Mouse (Mus musculus) ES-E14 (cell line): ENCODE results near the gene Qars.

Source experiments
- HCFC1 ChIP-seq: IDR thresholded peaks from 2 replicates; pipeline ENCODE4 v1.6.1; 2012; ENCODE audit warnings: low read length, inconsistent platforms, borderline replicate concordance; ENCODE audit not compliant: insufficient read depth
- MAFK ChIP-seq: IDR thresholded peaks from 2 replicates; pipeline ENCODE4 v1.6.1; 2014; ENCODE audit warnings: mild to moderate bottlenecking, low read depth, low read length, inconsistent platforms; ENCODE audit not compliant: insufficient read depth
- ZC3H11A ChIP-seq: IDR thresholded peaks from 2 replicates; pipeline ENCODE4 v1.6.1; 2012; ENCODE audit warnings: low read depth, mild to moderate bottlenecking, inconsistent platforms, low read length, borderline replicate concordance
- ZNF384 ChIP-seq: IDR thresholded peaks from 2 replicates; pipeline ENCODE4 v1.6.1; 2012; ENCODE audit warnings: low read depth, low read length, inconsistent platforms

DNA sequence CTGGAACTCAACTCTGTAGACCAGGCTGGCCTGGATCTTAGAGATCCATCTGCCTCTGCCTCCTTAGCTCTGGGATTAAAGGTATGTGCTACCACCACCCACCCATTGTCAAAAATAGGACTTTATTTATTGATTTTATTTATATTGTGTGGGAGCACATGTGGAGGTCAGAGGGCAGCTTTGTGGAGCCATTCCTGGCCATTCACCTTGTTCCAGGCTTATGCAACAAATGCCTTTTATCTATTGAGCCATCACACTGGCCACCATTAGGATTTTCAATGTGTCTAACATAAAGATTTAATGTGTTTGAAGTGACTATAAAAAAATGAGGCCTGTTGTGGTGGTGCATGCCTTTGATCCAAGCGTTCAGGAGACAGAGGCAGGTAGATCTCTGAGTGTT lies 24.0 kb downstream of the Qars start:
- TF ChIP-seq ZNF384 (no peak), ZC3H11A (no peak), MAFK (no peak), HCFC1 (no peak)
